Mouse (Mus musculus) frontal cortex, postnatal 25 days (tissue): ENCODE data around the gene E2f6.

Experiments used
- DNase-seq, 2 experiments: peaks; one replicate each; pipeline ENCODE4 v3.0.0; 2022; ENCODE audit warnings: low spot score in 2 of 2

Gene E2f6

DNA sequence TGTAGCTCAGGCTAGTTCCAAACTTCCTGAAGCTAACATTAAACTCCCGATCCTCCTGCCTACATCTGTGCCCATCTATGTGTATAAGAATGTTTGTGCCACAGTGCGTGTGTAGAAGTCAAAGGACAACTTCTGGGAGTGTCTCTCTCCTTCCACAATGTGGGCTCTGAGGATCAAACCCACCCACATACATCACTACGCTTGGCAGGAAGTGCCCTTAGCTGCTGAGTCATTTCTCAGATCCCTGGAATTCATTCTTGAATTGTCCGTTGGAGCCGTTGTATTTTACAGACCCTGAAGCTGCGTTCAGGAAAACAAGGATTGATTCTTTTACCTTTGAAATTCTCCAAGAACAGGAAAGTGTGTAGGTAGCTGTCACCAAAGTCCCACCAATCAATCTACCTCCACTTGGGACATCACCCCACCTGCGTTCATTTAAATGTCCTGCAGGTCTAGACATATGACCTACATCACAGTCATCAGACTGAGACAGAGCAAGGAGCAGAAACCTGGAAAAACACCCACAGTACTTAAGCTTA is 62.2 kb downstream of the E2f6 start:
- no peak for DNase-seq

DNA sequence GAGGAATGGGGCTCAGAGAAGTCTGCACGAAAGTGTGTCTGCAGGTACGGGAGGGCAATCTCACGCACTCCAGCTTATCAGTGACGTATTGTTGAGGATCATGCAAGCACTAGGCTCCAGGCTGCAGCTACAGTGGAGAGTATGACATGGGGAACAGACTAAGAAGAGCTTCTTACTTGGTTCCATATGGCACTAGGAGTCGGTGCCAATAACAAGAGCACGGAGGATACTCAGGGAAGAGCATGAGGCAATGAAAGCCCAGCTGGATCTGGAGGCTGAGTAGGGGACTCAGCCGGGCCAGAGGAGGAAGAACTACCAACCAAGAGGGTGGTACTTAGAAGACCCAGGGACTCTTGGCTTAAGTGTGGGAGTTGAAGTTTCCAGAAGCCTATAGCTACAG is 62.8 kb downstream of the E2f6 start:
- DNase-seq, result no peak

DNA sequence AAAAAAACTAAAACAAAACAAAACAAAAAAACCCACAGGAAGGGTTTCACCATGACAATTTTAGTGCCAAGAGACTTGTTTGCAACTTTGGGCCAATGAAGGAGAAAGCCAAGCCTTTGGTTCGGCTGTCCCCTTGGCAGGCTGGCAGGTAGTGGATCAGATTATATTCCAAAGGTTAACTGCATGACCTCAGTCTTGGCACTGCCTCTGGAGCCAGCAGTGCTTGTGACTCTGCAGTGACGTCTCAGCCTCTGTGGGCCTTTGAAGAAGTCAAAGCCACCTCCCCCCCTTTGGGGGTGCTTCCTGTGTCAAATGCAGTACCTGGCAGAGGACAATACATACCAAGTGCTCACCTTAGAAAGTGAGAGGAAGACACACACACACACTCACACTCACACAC is 63.3 kb downstream of the E2f6 start:
- no peak for DNase-seq

DNA sequence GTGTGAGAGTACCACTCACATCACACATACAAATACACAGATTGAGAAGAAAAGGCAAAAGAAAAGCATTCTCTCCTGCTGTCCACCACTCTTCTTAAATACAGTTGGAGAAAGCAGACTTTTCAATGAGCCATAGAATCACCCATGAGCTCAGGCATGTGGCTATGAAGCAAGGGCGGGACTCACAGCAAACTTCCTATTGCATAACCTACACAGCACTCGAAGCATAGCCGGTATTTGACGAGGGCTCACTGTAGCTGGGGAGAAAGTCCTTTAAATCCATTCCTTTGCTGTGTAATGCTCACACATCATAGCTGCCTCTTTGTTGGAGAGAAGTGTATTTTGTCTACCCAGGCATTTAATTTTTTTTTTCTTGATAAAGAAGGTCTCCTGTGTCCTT is 64.5 kb downstream of the E2f6 start:
- DNase-seq, result no peak

DNA sequence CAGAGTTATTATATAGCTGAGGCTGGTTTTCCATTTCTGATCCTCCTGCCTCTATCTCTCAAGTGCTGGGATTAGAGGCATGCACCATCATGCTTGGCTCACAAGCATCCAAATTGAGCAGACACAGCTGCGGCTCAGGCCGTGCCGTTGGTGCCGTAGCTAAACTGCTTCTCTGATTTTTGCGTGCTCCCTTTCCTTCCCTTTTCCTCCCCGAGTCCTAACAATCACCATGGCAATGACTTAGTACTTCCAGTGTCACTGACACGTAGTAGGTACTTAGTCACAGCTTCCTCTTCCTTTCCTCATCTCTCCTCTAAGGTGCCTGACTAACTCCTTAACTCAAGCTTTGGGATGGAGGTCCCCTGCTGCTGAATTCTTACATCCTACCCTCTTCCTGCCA is 64.9 kb downstream of the E2f6 start:
- DNase-seq, result no peak

GRCm38 (mm10) chr12:16876667-16877066 is 65.9 kb downstream of the E2f6 start:
- no peak for DNase-seq

GRCm38 (mm10) chr12:16877141-16877540 is 66.4 kb downstream of the E2f6 start:
- no peak for DNase-seq

- DNase-seq, result no peak
These were observed 66.9 kb downstream of the E2f6 start for GRCm38 (mm10) chr12:16877679-16878078.

- DNase-seq, result no peak
These were observed 68.6 kb downstream of the E2f6 start for GRCm38 (mm10) chr12:16879369-16879768.

DNA sequence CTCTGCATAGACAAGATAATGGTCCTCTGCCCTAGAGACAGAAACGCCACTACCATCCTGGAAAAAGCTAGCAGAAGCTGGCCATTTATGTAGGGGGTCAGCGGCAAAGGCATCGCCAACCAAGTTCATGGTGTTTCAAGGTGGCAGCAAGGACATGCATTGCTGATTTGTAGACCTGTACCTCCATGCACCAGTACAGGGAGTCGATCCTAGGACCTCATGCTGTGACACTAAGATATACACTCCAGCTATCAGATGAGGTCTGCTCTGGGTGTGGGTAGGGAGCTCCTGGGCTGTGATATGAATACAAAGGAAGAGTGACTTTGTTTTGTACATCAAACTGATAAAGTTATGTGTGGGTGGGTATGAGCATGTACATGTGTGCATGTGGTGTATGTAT is 69.3 kb downstream of the E2f6 start:
- no peak for DNase-seq

- DNase-seq, result no peak
These were observed 71.7 kb downstream of the E2f6 start for GRCm38 (mm10) chr12:16882442-16882841.

DNA sequence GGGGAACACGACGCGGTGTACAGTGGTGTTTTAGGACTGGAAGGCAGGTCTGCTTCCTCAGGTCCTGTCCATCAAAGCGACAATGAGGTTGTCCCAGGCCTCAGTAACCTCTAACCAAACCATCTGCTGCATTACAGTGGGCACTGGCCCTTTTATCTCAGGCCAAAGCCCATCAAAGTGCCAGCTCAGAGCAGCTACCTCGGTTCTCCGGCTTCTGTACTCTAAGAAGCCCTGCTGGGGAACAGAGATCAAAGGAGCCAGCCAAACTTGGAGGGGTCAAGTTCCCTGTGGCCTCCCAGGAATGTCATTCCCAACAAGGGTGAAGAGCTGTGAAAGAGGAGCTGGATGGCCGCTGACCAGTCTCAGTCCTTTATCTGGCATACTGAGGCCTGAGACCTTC is 72.3 kb downstream of the E2f6 start:
- DNase-seq, result no peak

DNA sequence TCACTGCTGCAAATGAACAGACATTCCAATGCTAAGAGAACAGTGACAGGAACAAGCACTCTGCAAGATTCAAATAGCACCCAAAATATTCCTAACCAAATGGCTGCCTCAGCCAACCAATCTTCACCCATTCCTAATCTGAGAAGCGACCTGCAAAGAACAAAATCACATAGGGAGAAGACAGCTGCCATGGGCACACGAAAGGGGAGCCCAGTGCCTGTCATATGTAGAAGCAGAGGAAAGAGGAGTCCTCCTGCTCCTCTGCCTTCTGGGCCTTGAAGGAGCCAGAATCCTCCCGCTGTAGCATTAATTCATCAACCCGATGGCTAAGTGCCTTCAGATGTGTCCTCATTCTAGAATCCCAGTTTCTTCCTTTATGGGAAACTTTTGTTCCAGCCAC is 73.8 kb downstream of the E2f6 start:
- no peak for DNase-seq

DNA sequence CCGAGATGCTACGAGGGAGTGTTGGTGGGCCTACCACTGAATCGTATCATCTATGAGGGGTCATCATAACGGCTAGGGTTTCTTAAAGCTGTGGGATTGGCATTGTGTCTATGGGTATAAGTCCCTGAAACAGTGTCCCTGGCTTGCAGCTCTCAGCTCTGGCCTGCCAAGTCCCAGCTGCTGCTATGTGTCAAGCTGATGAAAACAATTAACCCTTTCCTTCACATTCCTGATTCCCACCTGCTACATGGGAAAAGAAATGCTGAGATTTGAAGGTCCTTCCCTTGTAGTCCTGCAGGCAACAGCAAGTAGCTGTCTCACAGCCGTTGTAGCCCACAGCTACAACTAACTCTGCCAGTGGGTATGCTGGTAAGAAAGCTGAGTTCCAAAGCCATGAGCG is 75.6 kb downstream of the E2f6 start:
- DNase-seq, result no peak
